Mouse (Mus musculus) CH12.LX (cell line): ENCODE data around the gene Angptl8.

Experiments used
- EP300 ChIP-seq: IDR thresholded peaks from 2 replicates; pipeline ENCODE4 v1.6.1; 2011; ENCODE audit warnings: low read length, improper control_type of control experiment
- POLR2A ChIP-seq: IDR thresholded peaks from 2 replicates; pipeline ENCODE4 v1.6.1; 2011; ENCODE audit warnings: low read depth, mild to moderate bottlenecking, improper control_type of control experiment, low read length

GRCm38 (mm10) chr9:21794925-21795324 is 40.4 kb upstream of the Angptl8 start:
- no peak for TF ChIP-seq POLR2A
- TF ChIP-seq EP300: no peak
